Mouse (Mus musculus) lung, adult 2 months (tissue): ENCODE measurements around the gene Npl.

ENCODE experiments used
- CTCF ChIP-seq: fragments of 200-500 bp; IDR thresholded peaks from 2 replicates; pipeline ENCODE4 v1.5.1; 2011; ENCODE audit warnings: mild to moderate bottlenecking, low read length, control low read depth; ENCODE audit not compliant: insufficient read depth
- POLR2A ChIP-seq: fragments of 200-500 bp; IDR thresholded peaks from 2 replicates; pipeline ENCODE4 v1.6.1; 2011; ENCODE audit warnings: low read depth, mild to moderate bottlenecking, control low read depth, low read length, borderline replicate concordance; ENCODE audit errors: extremely low read depth

DNA sequence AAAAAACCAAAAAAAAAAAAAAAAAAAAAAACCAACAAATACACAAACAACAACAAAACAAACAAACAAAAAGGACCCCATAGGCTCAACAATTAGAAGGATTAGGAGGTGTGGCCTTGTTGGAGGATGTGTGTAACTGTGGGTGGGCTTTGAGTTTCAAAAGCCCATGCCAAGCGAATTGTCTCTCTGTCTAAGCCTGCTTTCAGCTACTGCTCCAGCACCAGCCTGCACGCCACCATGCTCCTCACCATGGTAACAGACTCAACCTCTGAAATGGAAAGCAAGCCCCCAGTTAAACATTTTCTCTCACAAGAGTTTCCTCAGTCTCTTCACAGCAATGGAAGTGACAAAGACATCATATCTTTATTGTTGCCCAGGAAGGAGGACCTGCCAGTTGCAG lies 43.8 kb upstream of the Npl start:
- TF ChIP-seq CTCF, result no peak
- no peak for TF ChIP-seq POLR2A
